Mouse (Mus musculus): Measurements from ENCODE around the gene Pcgf3.
"Not testable (repeated sequence)": the region's sequence is repeated elsewhere in the genome, so short reads cannot be mapped to it uniquely, and the experiment has no call there.

Gene Pcgf3

GRCm38 (mm10) chr5:108469617-108470016 is 8.6 kb downstream of the Pcgf3 start:
- no peak for DNase-seq (ENCODE audit: low spot score)

- DNase-seq (ENCODE audit: low spot score) = no peak
Measured at GRCm38 (mm10) chr5:108473737-108474136, 12.7 kb downstream of the Pcgf3 start.

- DNase-seq (ENCODE audit: low spot score) = no peak
Measured at GRCm38 (mm10) chr5:108475977-108476376, 14.9 kb downstream of the Pcgf3 start.

GRCm38 (mm10) chr5:108483006-108483405 is 22.0 kb downstream of the Pcgf3 start:
- no peak for DNase-seq (ENCODE audit: low spot score)

GRCm38 (mm10) chr5:108485239-108485638 is 24.2 kb downstream of the Pcgf3 start:
- no peak for DNase-seq (ENCODE audit: low spot score)

GRCm38 (mm10) chr5:108486148-108486547 is 25.1 kb downstream of the Pcgf3 start:
- not testable (repeated sequence) for DNase-seq (ENCODE audit: low spot score)

- no peak for DNase-seq (ENCODE audit: low spot score)
Measured at GRCm38 (mm10) chr5:108501573-108501972, 40.5 kb downstream of the Pcgf3 start.

GRCm38 (mm10) chr5:108502286-108502685 is 41.3 kb downstream of the Pcgf3 start:
- DNase-seq (ENCODE audit: low spot score) = no peak

- no peak for DNase-seq (ENCODE audit: low spot score)
Measured at GRCm38 (mm10) chr5:108515581-108516361, 54.7 kb downstream of the Pcgf3 start.

- DNase-seq (ENCODE audit: low spot score) = no peak
Measured at GRCm38 (mm10) chr5:108516655-108517054, 55.6 kb downstream of the Pcgf3 start.

- no peak for DNase-seq (ENCODE audit: low spot score)
Measured at GRCm38 (mm10) chr5:108518106-108518885, 57.3 kb downstream of the Pcgf3 start.

- DNase-seq (ENCODE audit: low spot score) = no peak
Measured at GRCm38 (mm10) chr5:108518951-108519350, 57.9 kb downstream of the Pcgf3 start.

GRCm38 (mm10) chr5:108520153-108520552 is 59.1 kb downstream of the Pcgf3 start:
- DNase-seq (ENCODE audit: low spot score) = no peak

GRCm38 (mm10) chr5:108521016-108521415 is 60.0 kb downstream of the Pcgf3 start:
- DNase-seq (ENCODE audit: low spot score) = no peak

GRCm38 (mm10) chr5:108521896-108522295 is 60.9 kb downstream of the Pcgf3 start:
- DNase-seq (ENCODE audit: low spot score) = no peak

GRCm38 (mm10) chr5:108522597-108522996 is 61.6 kb downstream of the Pcgf3 start:
- no peak for DNase-seq (ENCODE audit: low spot score)

GRCm38 (mm10) chr5:108534188-108534587 is 73.2 kb downstream of the Pcgf3 start:
- no peak for DNase-seq (ENCODE audit: low spot score)

- DNase-seq (ENCODE audit: low spot score) = no peak
Measured at GRCm38 (mm10) chr5:108543516-108544291, 82.7 kb downstream of the Pcgf3 start.

- no peak for DNase-seq (ENCODE audit: low spot score)
Measured at GRCm38 (mm10) chr5:108547636-108548035, 86.6 kb downstream of the Pcgf3 start.

GRCm38 (mm10) chr5:108549137-108549488 is 88.1 kb downstream of the Pcgf3 start:
- DNase-seq (ENCODE audit: low spot score) = no peak

GRCm38 (mm10) chr5:108549489-108550206 is 88.6 kb downstream of the Pcgf3 start, which contains the start of gene Cplx1:
TSS of gene Cplx1 (minus strand) at chr5:108550024.
- peak; percentile 58 for DNase-seq (ENCODE audit: low spot score)

GRCm38 (mm10) chr5:108550207-108550594 is 89.2 kb downstream of the Pcgf3 start:
- peak; percentile 23 for DNase-seq (ENCODE audit: low spot score)

Data from left cerebral cortex, adult 11 months (tissue).